Mouse (Mus musculus) olfactory bulb, adult 2 months (tissue): ENCODE measurements around the gene Adamtsl1.

Experiments used
- CTCF ChIP-seq: fragments of 200-500 bp; IDR thresholded peaks from 2 replicates; pipeline ENCODE4 v1.5.1; 2012; ENCODE audit warnings: low read depth, mild to moderate bottlenecking, low read length, moderate library complexity; ENCODE audit not compliant: insufficient read depth
- POLR2A ChIP-seq: fragments of 200-500 bp; IDR thresholded peaks from 2 replicates; pipeline ENCODE4 v1.6.1; 2012; ENCODE audit warnings: mild to moderate bottlenecking, low read depth, low read length, moderate library complexity; ENCODE audit not compliant: insufficient read depth

- TF ChIP-seq CTCF: no peak
- no peak for TF ChIP-seq POLR2A
Measured at GRCm38 (mm10) chr4:85920474-85920873, 406.5 kb downstream of the Adamtsl1 start.
